Mouse (Mus musculus): ENCODE data around the gene Il20. TPM values are rescaled to one million over a fixed set of nuclear protein-coding genes. Genes with fewer than 3 reads are reported as not detected.

Gene Il20
- total RNA-seq (2021) = not detected

- no peak for DNase-seq (ENCODE audit: extremely low spot score in 1 of 2, low spot score in 1 of 2)
These were observed at the start of gene Il20 for GRCm38 (mm10) chr1:130911401-130912010. Gene Il20 (minus strand): TSS chr1:130911451.

- DNase-seq (ENCODE audit: extremely low spot score in 1 of 2, low spot score in 1 of 2) = no peak
These were observed 35.7 kb upstream of the Il20 start for GRCm38 (mm10) chr1:130946920-130947319.

- DNase-seq (ENCODE audit: extremely low spot score in 1 of 2, low spot score in 1 of 2) = no peak
These were observed 30.6 kb upstream of the Il20 start for GRCm38 (mm10) chr1:130941801-130942200.

- DNase-seq (ENCODE audit: extremely low spot score in 1 of 2, low spot score in 1 of 2) = no peak
These were observed 28.9 kb upstream of the Il20 start, which contains the start of gene Il19 for GRCm38 (mm10) chr1:130940065-130940687. Gene Il19 (minus strand): TSS chr1:130940115.

- DNase-seq (ENCODE audit: extremely low spot score in 1 of 2, low spot score in 1 of 2) = no peak
These were observed 26.9 kb upstream of the Il20 start for GRCm38 (mm10) chr1:130938192-130938591.

- DNase-seq (ENCODE audit: extremely low spot score in 1 of 2, low spot score in 1 of 2) = no peak
These were observed 25.9 kb upstream of the Il20 start for GRCm38 (mm10) chr1:130937170-130937569.

- no peak for DNase-seq (ENCODE audit: extremely low spot score in 1 of 2, low spot score in 1 of 2)
These were observed 25.1 kb upstream of the Il20 start for GRCm38 (mm10) chr1:130936351-130936750.

- no peak for DNase-seq (ENCODE audit: extremely low spot score in 1 of 2, low spot score in 1 of 2)
These were observed 15.2 kb upstream of the Il20 start for GRCm38 (mm10) chr1:130926484-130926883.

- DNase-seq (ENCODE audit: extremely low spot score in 1 of 2, low spot score in 1 of 2) = no peak
These were observed 7.2 kb upstream of the Il20 start for GRCm38 (mm10) chr1:130918323-130918980.

GRCm38 (mm10) chr1:130902505-130902904 lies 8.7 kb downstream of the Il20 start:
- DNase-seq (ENCODE audit: extremely low spot score in 1 of 2, low spot score in 1 of 2) = no peak

GRCm38 (mm10) chr1:130894468-130894867 lies 16.8 kb downstream of the Il20 start:
- DNase-seq (ENCODE audit: extremely low spot score in 1 of 2, low spot score in 1 of 2) = no peak

GRCm38 (mm10) chr1:130893329-130894040 lies 17.8 kb downstream of the Il20 start:
- DNase-seq (ENCODE audit: extremely low spot score in 1 of 2, low spot score in 1 of 2) = no peak

- no peak for DNase-seq (ENCODE audit: extremely low spot score in 1 of 2, low spot score in 1 of 2)
These were observed 18.8 kb downstream of the Il20 start for GRCm38 (mm10) chr1:130892446-130892845.

GRCm38 (mm10) chr1:130887354-130887753 lies 23.9 kb downstream of the Il20 start, which contains the start of gene Il24:
Gene Il24 (minus strand): TSS chr1:130887454.
- DNase-seq (ENCODE audit: extremely low spot score in 1 of 2, low spot score in 1 of 2) = no peak

GRCm38 (mm10) chr1:130883146-130883545 lies 28.1 kb downstream of the Il20 start:
- DNase-seq (ENCODE audit: extremely low spot score in 1 of 2, low spot score in 1 of 2) = no peak

GRCm38 (mm10) chr1:130879927-130880326 lies 31.3 kb downstream of the Il20 start:
- DNase-seq (ENCODE audit: extremely low spot score in 1 of 2, low spot score in 1 of 2) = no peak

- no peak for DNase-seq (ENCODE audit: extremely low spot score in 1 of 2, low spot score in 1 of 2)
These were observed 33.2 kb downstream of the Il20 start for GRCm38 (mm10) chr1:130877889-130878614.

GRCm38 (mm10) chr1:130876931-130877509 lies 34.2 kb downstream of the Il20 start:
- peak in 1 of 2 experiments; percentile 44 for DNase-seq (ENCODE audit: extremely low spot score in 1 of 2, low spot score in 1 of 2)

GRCm38 (mm10) chr1:130875910-130876309 lies 35.3 kb downstream of the Il20 start:
- DNase-seq (ENCODE audit: extremely low spot score in 1 of 2, low spot score in 1 of 2) = no peak

- DNase-seq (ENCODE audit: extremely low spot score in 1 of 2, low spot score in 1 of 2) = peak in 1 of 2 experiments; percentile 16
These were observed 36.1 kb downstream of the Il20 start for GRCm38 (mm10) chr1:130875139-130875538.
